Mouse (Mus musculus): ENCODE data around the gene Cdkn2aipnl. TPM values are rescaled to one million over a fixed set of nuclear protein-coding genes. Genes with fewer than 3 reads are reported as not detected.

The Cdkn2aipnl gene
- polyA plus RNA-seq, 1 experiment: 52.7 TPM

DNA sequence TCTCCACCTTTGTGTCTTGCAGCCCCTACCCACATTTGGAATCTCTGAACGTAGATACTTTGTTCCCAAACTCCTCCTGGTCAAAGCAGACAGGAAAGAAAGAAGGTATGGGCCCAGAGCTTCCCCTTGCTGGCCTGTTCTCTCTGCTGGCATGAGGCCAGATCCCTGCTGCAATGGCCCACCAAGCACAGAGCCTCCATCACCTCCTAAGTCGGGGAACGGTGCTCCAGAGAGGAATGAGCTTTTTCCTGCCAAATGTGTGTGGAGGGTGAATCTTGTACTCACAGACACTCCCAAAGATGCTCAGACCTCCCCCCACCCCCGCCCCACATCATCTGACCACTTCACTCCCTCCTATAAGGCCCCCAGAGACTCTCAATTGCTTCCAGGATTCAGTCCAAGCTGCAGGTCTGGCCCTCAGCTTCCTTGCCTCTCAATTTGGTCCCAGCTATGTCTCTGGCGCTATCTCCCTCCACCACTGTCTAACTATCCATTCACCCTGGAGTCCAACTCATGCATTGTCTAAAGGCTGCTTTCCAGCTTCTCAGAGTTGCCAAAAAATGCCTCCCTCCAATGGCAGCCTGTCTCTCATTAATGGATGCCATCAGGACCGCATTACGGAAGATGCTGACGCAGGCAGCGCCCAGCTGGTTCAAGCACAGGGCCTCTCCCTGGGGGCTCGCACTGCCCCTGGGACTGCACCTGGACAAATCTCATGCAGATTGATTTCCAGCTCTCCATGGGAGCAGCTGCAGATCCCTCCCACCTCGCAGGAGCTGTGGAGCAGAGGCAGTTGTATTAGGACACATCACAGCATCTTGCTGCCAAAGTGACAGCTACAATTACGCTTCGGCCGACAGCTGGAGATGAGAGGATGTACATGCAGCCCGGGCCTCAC, 24.6 kb upstream of the Cdkn2aipnl start:
- no peaks in the 10 kb centered on the region for H3K79me2 ChIP-seq (ENCODE audit: control insufficient read depth, insufficient read depth)
- no peak overlapping the region for H3K4me3 ChIP-seq (ENCODE audit: insufficient read depth, poor library complexity, severe bottlenecking)
- no peaks in the 10 kb centered on the region for H3K79me3 ChIP-seq (ENCODE audit: low read depth)
- H3K36me3 ChIP-seq (ENCODE audit: control insufficient read depth, insufficient read depth): no peaks in the 10 kb centered on the region
- TF ChIP-seq CTCF (IDR thresholded peaks at IDR 0.05; ENCODE audit: control insufficient read depth, insufficient read depth, insufficient read length) (no peak), MYOD1 (IDR thresholded peaks at IDR 0.05; ENCODE audit: control insufficient read depth, insufficient read length, low read depth) (peak; percentile 53)
- H3K27me3 ChIP-seq (ENCODE audit: control insufficient read depth, insufficient read depth, insufficient read length): no peaks in the 10 kb centered on the region
- H3ac ChIP-seq (ENCODE audit: control insufficient read depth, insufficient read length, low read depth): no peak overlapping the region

DNA sequence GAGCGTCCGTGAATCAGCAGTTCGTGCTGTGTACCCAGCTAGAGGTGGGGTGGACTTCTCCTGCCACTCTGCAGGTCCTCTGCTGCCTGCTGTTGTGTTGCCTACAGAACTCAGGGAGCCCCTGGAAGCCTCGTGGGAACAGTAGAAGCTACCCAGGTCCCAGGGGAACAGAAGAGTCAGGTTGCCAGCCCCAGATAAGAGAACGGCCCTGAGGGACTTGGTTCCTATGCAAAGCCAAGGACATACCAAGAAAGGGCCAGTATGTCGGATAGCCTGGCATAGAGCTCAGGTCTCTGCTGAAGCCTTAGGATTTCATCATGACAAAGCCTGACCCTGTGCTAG, 24.0 kb upstream of the Cdkn2aipnl start:
- H3K79me3 ChIP-seq (ENCODE audit: low read depth): no peaks in the 10 kb centered on the region
- TF ChIP-seq MYOD1 (IDR thresholded peaks at IDR 0.05; ENCODE audit: control insufficient read depth, insufficient read length, low read depth) (no peak), CTCF (IDR thresholded peaks at IDR 0.05; ENCODE audit: control insufficient read depth, insufficient read depth, insufficient read length) (no peak), CEBPB (IDR thresholded peaks at IDR 0.05; ENCODE audit: low read depth) (no peak), MYOG (IDR thresholded peaks at IDR 0.05; ENCODE audit: control insufficient read depth, extremely low read depth, insufficient read length) (no peak), MAX (IDR thresholded peaks at IDR 0.05) (no peak), USF1 (IDR thresholded peaks at IDR 0.05; ENCODE audit: low read depth) (no peak), FOSL1 (IDR thresholded peaks at IDR 0.05; ENCODE audit: insufficient read depth, low read length, poor library complexity, severe bottlenecking) (no peak)
- no peaks in the 10 kb centered on the region for H3K79me2 ChIP-seq (ENCODE audit: control insufficient read depth, insufficient read depth)
- H3ac ChIP-seq (ENCODE audit: control insufficient read depth, insufficient read length, low read depth): no peak overlapping the region
- no peak overlapping the region for H3K4me3 ChIP-seq (ENCODE audit: insufficient read depth, poor library complexity, severe bottlenecking)
- no peaks in the 10 kb centered on the region for H3K27me3 ChIP-seq (ENCODE audit: control insufficient read depth, insufficient read depth, insufficient read length)
- no peaks in the 10 kb centered on the region for H3K36me3 ChIP-seq (ENCODE audit: control insufficient read depth, insufficient read depth)

DNA sequence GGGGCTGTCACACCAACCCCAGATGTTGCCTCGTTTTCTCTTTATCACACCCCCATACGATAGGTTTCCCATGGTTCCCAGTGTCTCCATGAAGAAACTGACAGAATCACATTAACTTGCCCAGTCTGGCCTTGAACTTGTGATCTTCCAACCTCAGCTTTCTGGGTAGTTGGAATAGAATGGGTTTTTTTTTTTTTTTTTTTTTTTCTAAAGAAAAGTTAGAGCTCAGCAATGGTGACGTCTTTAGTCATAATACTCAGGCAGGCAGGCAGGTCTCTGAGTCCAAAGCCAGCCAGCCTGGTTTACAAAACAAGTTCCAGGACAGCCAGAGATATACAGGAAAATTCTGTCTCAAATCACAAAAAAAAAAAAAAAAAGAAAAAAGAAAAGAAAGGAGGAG, 23.2 kb upstream of the Cdkn2aipnl start:
- Histone ChIP-seq H3K79me3 (ENCODE audit: low read depth) (no peaks in the 10 kb centered on the region), H3K4me3 (ENCODE audit: insufficient read depth, poor library complexity, severe bottlenecking) (no peak overlapping the region), H3K36me3 (ENCODE audit: control insufficient read depth, insufficient read depth) (no peaks in the 10 kb centered on the region), H3ac (ENCODE audit: control insufficient read depth, insufficient read length, low read depth) (no peak overlapping the region), H3K79me2 (ENCODE audit: control insufficient read depth, insufficient read depth) (no peaks in the 10 kb centered on the region), H3K27me3 (ENCODE audit: control insufficient read depth, insufficient read depth, insufficient read length) (no peaks in the 10 kb centered on the region)
- TF ChIP-seq FOSL1 (IDR thresholded peaks at IDR 0.05; ENCODE audit: insufficient read depth, low read length, poor library complexity, severe bottlenecking) (no peak), MAX (IDR thresholded peaks at IDR 0.05) (no peak), CEBPB (IDR thresholded peaks at IDR 0.05; ENCODE audit: low read depth) (no peak), USF1 (IDR thresholded peaks at IDR 0.05; ENCODE audit: low read depth) (no peak), CTCF (IDR thresholded peaks at IDR 0.05; ENCODE audit: control insufficient read depth, insufficient read depth, insufficient read length) (no peak), MYOG (IDR thresholded peaks at IDR 0.05; ENCODE audit: control insufficient read depth, extremely low read depth, insufficient read length) (no peak), MYOD1 (IDR thresholded peaks at IDR 0.05; ENCODE audit: control insufficient read depth, insufficient read length, low read depth) (no peak)

DNA sequence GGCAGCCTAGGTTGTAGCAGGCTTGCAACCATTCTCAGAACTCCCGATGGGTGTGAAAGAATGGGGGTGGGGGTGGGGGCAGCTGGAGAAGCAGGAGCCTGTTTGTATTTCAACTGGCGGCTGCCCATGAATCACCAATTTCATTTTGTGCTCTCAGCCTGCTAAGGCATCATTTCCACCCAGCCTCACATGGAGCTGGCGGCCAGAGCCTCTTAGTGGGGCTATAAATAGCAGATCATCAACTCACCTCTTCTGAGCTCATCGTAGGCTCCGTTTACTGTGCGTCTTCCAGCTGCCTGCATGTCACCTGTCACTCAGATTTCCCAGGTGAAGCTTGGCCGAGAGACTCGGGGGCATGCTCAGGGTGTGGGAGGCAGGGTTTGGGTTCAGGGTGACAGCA, 21.9 kb upstream of the Cdkn2aipnl start:
- no peaks in the 10 kb centered on the region for H3K79me2 ChIP-seq (ENCODE audit: control insufficient read depth, insufficient read depth)
- no peaks in the 10 kb centered on the region for H3K36me3 ChIP-seq (ENCODE audit: control insufficient read depth, insufficient read depth)
- no peaks in the 10 kb centered on the region for H3K79me3 ChIP-seq (ENCODE audit: low read depth)
- H3ac ChIP-seq (ENCODE audit: control insufficient read depth, insufficient read length, low read depth): peak overlapping the region; percentile 15
- no peak overlapping the region for H3K4me3 ChIP-seq (ENCODE audit: insufficient read depth, poor library complexity, severe bottlenecking)
- TF ChIP-seq MAX (IDR thresholded peaks at IDR 0.05): peak; percentile 67
- no peak for TF ChIP-seq USF1 (IDR thresholded peaks at IDR 0.05; ENCODE audit: low read depth)
- TF ChIP-seq MYOD1 (IDR thresholded peaks at IDR 0.05; ENCODE audit: control insufficient read depth, insufficient read length, low read depth): peak; percentile 35
- H3K27me3 ChIP-seq (ENCODE audit: control insufficient read depth, insufficient read depth, insufficient read length): no peaks in the 10 kb centered on the region

DNA sequence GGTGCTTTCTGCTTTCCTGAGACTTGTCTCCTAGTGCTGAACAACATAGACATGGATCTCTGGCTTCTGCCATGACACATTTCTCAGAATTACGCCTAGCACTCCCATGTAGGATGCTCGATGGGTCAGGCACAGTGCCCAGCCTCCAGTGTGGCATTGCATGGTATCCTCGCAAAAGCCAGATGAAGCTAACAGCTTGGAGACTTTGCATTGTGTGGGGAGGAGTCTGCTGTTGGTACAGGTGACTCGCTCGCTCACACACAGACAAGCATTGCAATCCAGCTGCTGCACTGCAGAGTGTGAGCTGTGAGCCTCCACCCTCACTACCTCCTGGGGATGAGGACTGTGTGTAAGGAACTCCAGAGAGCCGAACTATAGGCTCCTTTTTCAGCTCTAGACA, 21.3 kb upstream of the Cdkn2aipnl start:
- no peaks in the 10 kb centered on the region for H3K79me2 ChIP-seq (ENCODE audit: control insufficient read depth, insufficient read depth)
- H3K36me3 ChIP-seq (ENCODE audit: control insufficient read depth, insufficient read depth): no peaks in the 10 kb centered on the region
- TF ChIP-seq MYOD1 (IDR thresholded peaks at IDR 0.05; ENCODE audit: control insufficient read depth, insufficient read length, low read depth) (no peak), MYOG (IDR thresholded peaks at IDR 0.05; ENCODE audit: control insufficient read depth, extremely low read depth, insufficient read length) (no peak), FOSL1 (IDR thresholded peaks at IDR 0.05; ENCODE audit: insufficient read depth, low read length, poor library complexity, severe bottlenecking) (no peak), MAX (IDR thresholded peaks at IDR 0.05) (no peak), USF1 (IDR thresholded peaks at IDR 0.05; ENCODE audit: low read depth) (no peak), CEBPB (IDR thresholded peaks at IDR 0.05; ENCODE audit: low read depth) (no peak), CTCF (IDR thresholded peaks at IDR 0.05; ENCODE audit: control insufficient read depth, insufficient read depth, insufficient read length) (no peak)
- no peak overlapping the region for H3ac ChIP-seq (ENCODE audit: control insufficient read depth, insufficient read length, low read depth)
- no peaks in the 10 kb centered on the region for H3K79me3 ChIP-seq (ENCODE audit: low read depth)
- no peaks in the 10 kb centered on the region for H3K27me3 ChIP-seq (ENCODE audit: control insufficient read depth, insufficient read depth, insufficient read length)
- H3K4me3 ChIP-seq (ENCODE audit: insufficient read depth, poor library complexity, severe bottlenecking): no peak overlapping the region

Data from C2C12 (cell line).